Mouse (Mus musculus) forebrain, postnatal 0 days (tissue): ENCODE measurements around the gene C130073F10Rik. TPM values are rescaled to one million over a fixed set of nuclear protein-coding genes. Genes with fewer than 3 reads are reported as not detected.
"Not testable (repeated sequence)": the region's sequence is repeated elsewhere in the genome, so short reads cannot be mapped to it uniquely, and the experiment has no call there.

Experiments
- ATAC-seq: fragments of 200-750 bp; cut with Nextera tagmentation; 2 replicates; pipeline ENCODE4 v1.8.0; 2017; ENCODE audit warnings: mild to moderate bottlenecking, moderate library complexity
- DNase-seq: peaks from one replicate; pipeline ENCODE4 v3.0.0-alpha.2; 2015
- H3K27ac ChIP-seq: fragments of 300-500 bp; sonication (generic); 2 replicates; pipeline ENCODE4 v1.5.1; 2014; ENCODE audit warnings: low read depth, mild to moderate bottlenecking, antibody characterized with exemption, low read length, moderate library complexity, mixed read lengths
- H3K27me3 ChIP-seq: fragments of 300-500 bp; sonication (generic); 2 replicates; pipeline ENCODE4 v1.6.1; 2014; ENCODE audit warnings: mild to moderate bottlenecking, low read length, mixed read lengths; ENCODE audit not compliant: insufficient read depth
- H3K36me3 ChIP-seq: fragments of 300-500 bp; sonication (generic); 2 replicates; pipeline ENCODE4 v1.6.1; 2014; ENCODE audit warnings: mild to moderate bottlenecking, moderate library complexity; ENCODE audit not compliant: insufficient read depth
- H3K4me1 ChIP-seq: fragments of 300-500 bp; sonication (generic); 2 replicates; pipeline ENCODE4 v1.6.1; 2014; ENCODE audit warnings: antibody characterized with exemption; ENCODE audit not compliant: insufficient read depth
- H3K4me2 ChIP-seq: fragments of 300-500 bp; sonication (generic); 2 replicates; pipeline ENCODE4 v1.6.1; 2014; ENCODE audit warnings: low read depth, mild to moderate bottlenecking, moderate library complexity
- H3K4me3 ChIP-seq: fragments of 300-500 bp; sonication (generic); 2 replicates; pipeline ENCODE4 v1.5.1; 2014; ENCODE audit warnings: low read depth, low read length, mixed read lengths
- H3K9ac ChIP-seq: fragments of 300-500 bp; sonication (generic); 2 replicates; pipeline ENCODE4 v1.6.1; 2014; ENCODE audit warnings: mild to moderate bottlenecking
- H3K9me3 ChIP-seq: fragments of 300-500 bp; sonication (generic); 2 replicates; pipeline ENCODE4 v1.6.1; 2016; ENCODE audit warnings: low read length
- CTCF ChIP-seq: sonication (generic); IDR thresholded peaks from 2 replicates; pipeline ENCODE4 v1.5.1; 2016; ENCODE audit warnings: antibody characterized with exemption, control low read depth, low read depth
- WGBS: fragments of 180-500 bp; shearing (Covaris S2); extraction: QIAGEN DNeasy Blood & Tissue Kit; methylation state at CpG from one replicate; pipeline ENCODE4 v1.1.7; 2014; 5-methylcytosine and 5-hydroxymethylcytosine counted together
- polyA plus RNA-seq: library from polyadenylated mRNA; unstranded; fragments of >200 nt; fragmentation: Nextera tagmentation; extraction: Ambion mirVana; gene quantifications from 2 replicates; pipeline ENCODE4 v1.2.1, GENCODE M21; 2015
- total RNA-seq: library from RNA; depleted of rRNA; stranded (reverse); fragments of >200 nt; gene quantifications from 2 replicates; pipeline ENCODE4 v1.2.3, GENCODE M21; 2014; rRNA removed

Gene C130073F10Rik
- total RNA-seq (not detected in 2 replicates), polyA plus RNA-seq (not detected in 2 replicates)

DNA sequence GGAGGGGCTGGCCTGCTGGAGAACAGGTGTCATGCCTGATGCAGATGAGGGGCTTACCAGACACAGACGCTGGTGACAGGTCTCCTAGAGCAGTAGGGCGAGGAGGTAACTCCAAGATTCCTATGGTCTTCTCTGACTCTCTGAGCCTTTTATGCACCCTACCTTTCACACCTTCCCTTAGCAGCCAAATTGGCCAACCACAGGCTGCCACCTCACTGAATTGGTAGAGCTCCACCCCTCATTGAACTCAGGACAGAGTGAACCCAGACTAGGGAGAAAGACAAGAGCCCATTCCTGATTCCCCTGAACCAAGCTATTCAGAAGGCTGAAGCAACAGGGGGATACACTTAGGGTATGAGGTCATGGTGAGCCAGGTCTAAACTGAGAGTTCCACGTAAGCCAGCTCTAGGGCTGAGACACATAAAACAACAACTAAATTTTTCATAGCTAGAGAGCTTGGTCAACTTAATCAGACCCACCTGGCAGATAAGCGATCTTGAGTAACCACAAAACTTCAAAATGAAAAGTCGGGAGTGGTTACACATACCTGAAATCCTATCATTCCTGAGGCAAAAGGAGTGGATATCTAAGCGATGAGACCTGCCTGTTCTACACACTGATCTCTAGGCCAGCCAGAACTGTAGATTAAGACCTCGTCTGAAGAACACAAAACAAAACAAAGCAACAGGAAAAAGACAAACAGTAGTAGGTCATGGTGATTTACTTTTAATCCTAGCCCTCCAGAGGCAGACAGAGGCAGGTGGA, at the start of gene C130073F10Rik:
Gene C130073F10Rik (minus strand): TSS at position 134 of the 765 bp plus-strand sequence.
- Histone ChIP-seq H3K36me3 (no peaks in the 10 kb centered on the region), H3K27me3 (no peaks in the 10 kb centered on the region), H3K4me3 (no peak within 1 kb of the TSS), H3K9ac (no peak within 1 kb of the TSS), H3K4me2 (no peak within 1 kb of the TSS), H3K4me1 (no peaks in the 10 kb centered on the region), H3K9me3 (no peaks in the 10 kb centered on the region), H3K27ac (no peak within 1 kb of the TSS)
- TF ChIP-seq CTCF: no peak
- ATAC-seq: no peak
- WGBS: 90% methylated on average over 7 of the region's 7 CpGs
- DNase-seq: no peak

DNA sequence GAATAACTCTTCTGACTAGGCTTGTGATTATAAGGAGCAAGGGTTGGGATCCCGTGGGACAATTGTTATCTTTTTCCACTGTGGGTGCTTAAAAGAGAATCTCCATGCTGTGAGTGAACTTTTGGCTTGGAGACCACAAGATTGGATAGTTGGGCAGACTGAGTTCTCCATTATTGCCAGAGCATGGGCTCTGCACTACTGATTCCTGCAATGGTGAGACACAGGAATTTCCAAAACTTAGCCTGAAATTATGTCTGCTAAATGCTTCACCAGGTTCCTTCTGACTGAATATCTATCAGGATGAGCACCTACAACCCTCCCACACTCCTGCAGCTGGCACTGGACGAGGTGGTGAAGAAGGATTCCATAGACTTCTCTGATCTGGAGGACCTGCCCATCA, 46.5 kb upstream of the C130073F10Rik start, which contains the start of gene Gm12794:
Gene Gm12794 (plus strand): TSS at position 301 of the 400 bp plus-strand sequence.
- not testable (repeated sequence) for H3K9me3 ChIP-seq, H3K27me3 ChIP-seq, H3K4me3 ChIP-seq, H3K4me1 ChIP-seq, H3K4me2 ChIP-seq, H3K27ac ChIP-seq, H3K36me3 ChIP-seq, DNase-seq, H3K9ac ChIP-seq, ATAC-seq
- 77% methylated on average over 2 of the region's 2 CpGs for WGBS

DNA sequence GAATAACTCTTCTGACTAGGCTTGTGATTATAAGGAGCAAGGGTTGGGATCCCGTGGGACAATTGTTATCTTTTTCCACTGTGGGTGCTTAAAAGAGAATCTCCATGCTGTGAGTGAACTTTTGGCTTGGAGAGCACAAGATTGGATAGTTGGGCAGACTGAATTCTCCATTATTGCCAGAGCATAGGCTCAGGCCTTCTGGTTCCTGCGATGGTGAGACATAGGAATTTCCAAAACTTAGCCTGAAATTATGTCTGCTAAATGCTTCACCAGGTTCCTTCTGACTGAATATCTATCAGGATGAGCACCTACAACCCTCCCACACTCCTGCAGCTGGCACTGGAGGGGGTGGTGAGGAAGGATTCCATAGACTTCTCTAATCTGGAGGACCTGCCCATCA, 15.2 kb upstream of the C130073F10Rik start, which contains the start of gene Gm12800:
Gene Gm12800 (plus strand): TSS at position 301 of the 400 bp plus-strand sequence.
- H3K9ac ChIP-seq, H3K9me3 ChIP-seq, H3K4me3 ChIP-seq, H3K27ac ChIP-seq, H3K27me3 ChIP-seq, ATAC-seq, H3K4me2 ChIP-seq, DNase-seq, H3K4me1 ChIP-seq, H3K36me3 ChIP-seq: not testable (repeated sequence)
- 92% methylated on average over 2 of the region's 2 CpGs for WGBS

DNA sequence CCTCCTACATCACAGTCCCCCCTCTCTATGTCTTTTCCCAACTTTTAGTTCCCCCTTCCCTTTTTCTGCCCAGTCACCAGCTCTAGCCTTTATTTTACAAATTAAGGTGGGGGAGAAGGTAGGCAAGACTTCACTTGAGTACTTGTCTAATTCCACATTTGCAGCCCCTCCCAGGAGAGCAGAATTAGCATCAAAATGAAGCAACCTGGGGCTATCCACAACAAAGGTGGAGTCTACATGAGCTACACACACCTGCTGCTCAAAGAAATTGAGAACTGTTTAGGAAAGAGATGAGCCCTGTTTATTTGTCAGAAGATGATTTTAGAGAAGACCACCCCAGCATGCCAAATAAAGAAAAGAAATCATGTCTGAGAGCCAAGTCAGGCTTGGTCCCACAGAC, 4.2 kb downstream of the C130073F10Rik start:
- no peak overlapping the region for H3K27ac ChIP-seq
- no peaks in the 10 kb centered on the region for H3K36me3 ChIP-seq
- ATAC-seq (no peak), DNase-seq (no peak)
- no peaks in the 10 kb centered on the region for H3K9me3 ChIP-seq
- no peak overlapping the region for H3K4me2 ChIP-seq
- no peaks in the 10 kb centered on the region for H3K27me3 ChIP-seq
- H3K4me3 ChIP-seq: no peak overlapping the region
- no peak for TF ChIP-seq CTCF
- H3K4me1 ChIP-seq: no peaks in the 10 kb centered on the region
- no peak overlapping the region for H3K9ac ChIP-seq

DNA sequence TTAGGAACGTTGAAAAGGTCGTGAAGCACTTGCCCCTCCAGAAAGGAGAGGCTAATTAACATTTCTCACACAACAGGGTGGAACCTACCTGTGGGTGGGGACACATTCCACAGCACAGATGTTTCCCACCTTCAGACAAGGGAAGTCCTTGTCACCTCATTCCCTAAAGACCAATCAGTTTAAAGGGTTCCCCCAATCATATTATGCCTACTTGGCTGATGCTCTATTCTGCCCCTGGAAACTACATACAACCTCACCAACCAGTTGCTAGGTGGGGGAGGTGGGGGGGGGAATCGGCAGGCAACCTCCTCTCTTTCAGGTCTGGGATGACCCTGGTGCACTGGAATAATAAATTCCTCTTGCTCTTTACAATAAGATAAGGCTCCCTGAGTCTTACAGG, 9.9 kb downstream of the C130073F10Rik start:
- no peaks in the 10 kb centered on the region for H3K4me1 ChIP-seq
- no peaks in the 10 kb centered on the region for H3K36me3 ChIP-seq
- no peak for DNase-seq
- H3K9me3 ChIP-seq: no peaks in the 10 kb centered on the region
- no peak for ATAC-seq
- H3K4me2 ChIP-seq: no peak overlapping the region
- no peak overlapping the region for H3K27ac ChIP-seq
- no peak for TF ChIP-seq CTCF
- no peaks in the 10 kb centered on the region for H3K27me3 ChIP-seq
- no peak overlapping the region for H3K4me3 ChIP-seq
- no peak overlapping the region for H3K9ac ChIP-seq
- WGBS: 48% methylated on average over 3 of the region's 3 CpGs

DNA sequence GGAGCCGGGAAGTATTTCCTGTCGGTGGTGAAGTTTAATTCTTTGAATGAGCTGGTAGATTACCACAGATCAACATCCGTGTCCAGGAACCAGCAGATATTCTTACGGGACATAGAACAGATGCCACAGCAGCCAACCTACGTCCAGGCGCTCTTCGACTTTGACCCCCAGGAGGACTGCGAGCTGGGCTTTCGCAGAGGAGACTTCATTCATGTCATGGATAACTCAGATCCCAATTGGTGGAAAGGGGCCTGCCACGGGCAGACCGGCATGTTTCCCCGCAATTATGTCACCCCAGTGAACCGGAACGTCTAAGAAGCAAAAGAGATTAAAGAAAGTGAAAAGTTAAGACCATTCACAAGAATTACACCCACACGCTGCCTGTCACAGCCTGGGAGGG, 17.9 kb downstream of the C130073F10Rik start:
- H3K9ac ChIP-seq, DNase-seq, H3K4me1 ChIP-seq, H3K36me3 ChIP-seq, H3K27ac ChIP-seq, H3K4me2 ChIP-seq, ATAC-seq, H3K27me3 ChIP-seq, H3K9me3 ChIP-seq, H3K4me3 ChIP-seq: not testable (repeated sequence)
- WGBS: 92% methylated on average over 15 of the region's 15 CpGs

DNA sequence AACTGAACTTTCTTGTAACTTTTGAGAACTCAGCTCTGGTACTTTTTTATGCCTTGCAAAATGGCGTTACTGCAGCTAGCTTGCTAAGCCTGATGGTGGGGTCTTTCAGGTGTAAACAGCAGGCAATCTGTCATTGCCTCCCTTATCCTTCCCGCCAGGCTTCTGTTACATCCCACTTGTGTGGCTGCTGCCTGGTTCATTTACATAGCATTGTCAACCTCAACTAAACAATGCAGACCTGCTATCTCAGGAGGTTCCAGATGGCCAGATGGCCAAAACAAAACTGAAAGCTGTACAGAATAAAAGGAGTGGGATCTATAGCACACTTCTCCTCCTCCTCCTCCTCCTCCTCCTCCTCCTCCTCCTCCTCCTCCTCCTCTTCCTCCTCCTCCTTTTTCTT, 21.6 kb downstream of the C130073F10Rik start:
- H3K4me2 ChIP-seq, H3K4me3 ChIP-seq, H3K9ac ChIP-seq, H3K27ac ChIP-seq, DNase-seq, H3K4me1 ChIP-seq, ATAC-seq, H3K27me3 ChIP-seq, H3K9me3 ChIP-seq, H3K36me3 ChIP-seq: not testable (repeated sequence)
- WGBS: 71% methylated on average over 2 of the region's 2 CpGs
